Mouse (Mus musculus) hindbrain, embryonic 16.5 days (tissue): ENCODE results near the gene Cep57. TPM values are rescaled to one million over a fixed set of nuclear protein-coding genes. Genes with fewer than 3 reads are reported as not detected.

Experiments used
- ATAC-seq: fragments of 200-750 bp; cut with Nextera tagmentation; 2 replicates; pipeline ENCODE4 v1.8.0; 2017; ENCODE audit warnings: moderate TSS enrichment, moderate library complexity
- H3K27ac ChIP-seq: fragments of 300-500 bp; sonication (generic); 2 replicates; pipeline ENCODE4 v1.5.1; 2014; ENCODE audit warnings: low read depth, mild to moderate bottlenecking, control low read depth, low read length, moderate library complexity
- H3K27me3 ChIP-seq: fragments of 300-500 bp; sonication (generic); replicated peaks from 2 replicates; pipeline ENCODE4 v1.6.1; 2014; ENCODE audit warnings: low read length; ENCODE audit not compliant: control insufficient read depth, insufficient read depth
- H3K36me3 ChIP-seq: fragments of 300-500 bp; sonication (generic); 2 replicates; pipeline ENCODE4 v1.6.1; 2014; ENCODE audit warnings: mild to moderate bottlenecking, low read length, moderate library complexity, mixed read lengths; ENCODE audit not compliant: control insufficient read depth, insufficient read depth
- H3K4me1 ChIP-seq: fragments of 300-500 bp; sonication (generic); 2 replicates; pipeline ENCODE4 v1.6.1; 2014; ENCODE audit warnings: low read depth, low read length; ENCODE audit not compliant: control insufficient read depth, insufficient read depth
- H3K4me2 ChIP-seq: fragments of 300-500 bp; sonication (generic); 2 replicates; pipeline ENCODE4 v1.6.1; 2014; ENCODE audit warnings: mild to moderate bottlenecking, low read length, control low read depth, moderate library complexity
- H3K4me3 ChIP-seq: fragments of 300-500 bp; sonication (generic); 2 replicates; pipeline ENCODE4 v1.5.1; 2014; ENCODE audit warnings: mild to moderate bottlenecking, low read length, control low read depth, moderate library complexity
- H3K9ac ChIP-seq: fragments of 300-500 bp; sonication (generic); 2 replicates; pipeline ENCODE4 v1.6.1; 2014; ENCODE audit warnings: low read depth, mild to moderate bottlenecking, control low read depth, low read length, moderate library complexity
- H3K9me3 ChIP-seq: fragments of 300-500 bp; sonication (generic); 2 replicates; pipeline ENCODE4 v1.6.1; 2014; ENCODE audit warnings: mild to moderate bottlenecking, low read length, moderate library complexity; ENCODE audit not compliant: control insufficient read depth
- WGBS: fragments of 180-500 bp; shearing (Covaris S2); extraction: QIAGEN DNeasy Blood & Tissue Kit; methylation state at CpG from one replicate; pipeline ENCODE4 v1.1.7; 2014; 5-methylcytosine and 5-hydroxymethylcytosine counted together
- polyA plus RNA-seq: library from polyadenylated mRNA; unstranded; fragments of >200 nt; fragmentation: Nextera tagmentation; extraction: Ambion mirVana; gene quantifications from 2 replicates; pipeline ENCODE4 v1.2.1, GENCODE M21; 2015

Cep57 gene
- polyA plus RNA-seq, 1 experiment from 2014 or later, result 34.8 TPM

- Histone ChIP-seq H3K27ac (no peak overlapping the region), H3K27me3 (no peaks in the 10 kb centered on the region), H3K9ac (no peak overlapping the region), H3K4me3 (no peak overlapping the region), H3K4me1 (no peaks in the 10 kb centered on the region), H3K36me3 (no peaks in the 10 kb centered on the region), H3K9me3 (no peaks in the 10 kb centered on the region), H3K4me2 (no peak overlapping the region)
- WGBS, result 67% methylated on average over 2 of the region's 2 CpGs
- no peak for ATAC-seq
Observed at GRCm38 (mm10) chr9:13765624-13766023, 61.3 kb downstream of the Cep57 start.

GRCm38 (mm10) chr9:13760430-13760829 lies 66.5 kb downstream of the Cep57 start:
- Histone ChIP-seq H3K4me1 (no peaks in the 10 kb centered on the region), H3K27me3 (no peaks in the 10 kb centered on the region), H3K36me3 (no peaks in the 10 kb centered on the region), H3K4me3 (no peak overlapping the region), H3K9me3 (no peaks in the 10 kb centered on the region; the same call in 1 of the 2 replicates), H3K4me2 (no peak overlapping the region), H3K9ac (no peak overlapping the region), H3K27ac (no peak overlapping the region)
- 96% methylated on average over 3 of the region's 3 CpGs for WGBS
- ATAC-seq, result no peak

Other genes starting within 250 kb of the Cep57 start
- 52.9 and 55.6 TPM in 2 replicates for gene Mtmr2, start 78.7 kb downstream of the Cep57 start, polyA plus RNA-seq
- gene Fam76b, start 609 bp upstream of the Cep57 start, polyA plus RNA-seq, result 14.8 and 15.3 TPM in 2 replicates